Mouse (Mus musculus) thymus, adult 18-20 months (tissue): ENCODE results near the gene Stra6l.

Experiments used
- DNase-seq, 2 experiments: peaks; one replicate each; pipeline ENCODE4 v3.0.0; 2022; ENCODE audit warnings: mixed read lengths in 2 of 2

Stra6l gene

DNA sequence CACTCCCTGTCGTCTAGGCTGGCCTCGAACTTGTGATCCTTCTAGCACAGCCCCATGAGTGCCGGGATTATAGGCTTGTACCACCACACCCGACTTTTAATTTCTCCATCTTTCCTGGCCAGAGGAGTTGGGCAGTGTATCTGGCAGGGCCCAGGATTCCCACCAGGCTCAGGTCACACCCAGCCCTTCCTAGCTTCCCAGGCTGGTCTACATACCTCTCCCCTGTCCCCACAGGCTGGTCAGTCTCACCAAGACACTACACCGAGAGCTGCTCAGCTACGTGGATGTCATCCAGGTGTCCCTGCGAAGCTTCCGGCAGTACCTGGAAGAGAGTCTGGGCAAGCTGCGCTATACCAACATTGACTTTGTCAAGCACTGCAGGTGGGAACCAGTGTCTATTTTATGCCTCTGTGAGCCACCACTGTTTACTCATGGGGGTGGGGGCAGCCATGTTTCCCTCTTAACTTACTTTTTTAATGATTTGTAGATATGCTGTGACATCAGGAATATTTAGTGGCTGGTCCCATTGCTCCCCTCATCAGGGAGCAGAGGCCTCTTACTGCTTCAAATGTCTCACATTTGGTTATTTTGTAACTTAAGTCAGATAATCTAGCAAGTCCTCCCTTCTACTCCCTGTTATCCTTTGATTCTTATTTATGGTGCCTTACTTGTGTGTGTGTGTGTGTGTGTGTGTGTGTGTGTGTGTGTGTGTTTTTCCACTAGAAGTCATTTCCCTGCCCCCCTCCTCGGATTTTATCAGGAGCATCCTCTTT, 73.4 kb downstream of the Stra6l start:
- no peak for DNase-seq

- DNase-seq: no peak
Observed at GRCm38 (mm10) chr4:45924011-45924410, 75.5 kb downstream of the Stra6l start.

DNA sequence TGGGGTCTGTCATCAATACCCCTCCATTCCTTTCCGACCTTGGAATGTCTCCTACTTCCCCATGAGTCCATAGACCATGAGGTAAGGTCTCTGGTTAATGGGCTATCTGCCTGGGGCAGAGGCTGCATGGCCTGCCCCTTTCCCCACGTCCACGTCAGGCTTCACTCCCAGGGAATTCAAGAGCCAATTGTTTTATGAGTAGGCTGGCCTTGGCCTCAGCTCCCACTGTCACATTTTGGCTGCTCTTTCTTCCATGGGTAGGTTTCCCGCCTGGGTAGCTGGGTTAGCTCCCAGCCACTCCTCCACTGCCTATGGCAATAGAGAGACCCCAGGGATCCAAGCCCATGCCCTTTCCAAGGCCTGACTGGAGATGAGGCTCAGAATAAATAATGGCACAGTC, 80.1 kb downstream of the Stra6l start:
- DNase-seq: no peak
